Mouse (Mus musculus) forebrain, postnatal 0 days (tissue): Measurements from ENCODE around the gene Olfr974. TPM values are rescaled to one million over a fixed set of nuclear protein-coding genes. Genes with fewer than 3 reads are reported as not detected.

ENCODE experiments used
- ATAC-seq: fragments of 200-750 bp; cut with Nextera tagmentation; 2 replicates; pipeline ENCODE4 v1.8.0; 2017; ENCODE audit warnings: mild to moderate bottlenecking, moderate library complexity
- DNase-seq: peaks from one replicate; pipeline ENCODE4 v3.0.0-alpha.2; 2015
- H3K27ac ChIP-seq: fragments of 300-500 bp; sonication (generic); 2 replicates; pipeline ENCODE4 v1.5.1; 2014; ENCODE audit warnings: low read depth, mild to moderate bottlenecking, antibody characterized with exemption, low read length, moderate library complexity, mixed read lengths
- H3K27me3 ChIP-seq: fragments of 300-500 bp; sonication (generic); 2 replicates; pipeline ENCODE4 v1.6.1; 2014; ENCODE audit warnings: mild to moderate bottlenecking, low read length, mixed read lengths; ENCODE audit not compliant: insufficient read depth
- H3K36me3 ChIP-seq: fragments of 300-500 bp; sonication (generic); 2 replicates; pipeline ENCODE4 v1.6.1; 2014; ENCODE audit warnings: mild to moderate bottlenecking, moderate library complexity; ENCODE audit not compliant: insufficient read depth
- H3K4me1 ChIP-seq: fragments of 300-500 bp; sonication (generic); 2 replicates; pipeline ENCODE4 v1.6.1; 2014; ENCODE audit warnings: antibody characterized with exemption; ENCODE audit not compliant: insufficient read depth
- H3K4me2 ChIP-seq: fragments of 300-500 bp; sonication (generic); 2 replicates; pipeline ENCODE4 v1.6.1; 2014; ENCODE audit warnings: low read depth, mild to moderate bottlenecking, moderate library complexity
- H3K4me3 ChIP-seq: fragments of 300-500 bp; sonication (generic); 2 replicates; pipeline ENCODE4 v1.5.1; 2014; ENCODE audit warnings: low read depth, low read length, mixed read lengths
- H3K9ac ChIP-seq: fragments of 300-500 bp; sonication (generic); 2 replicates; pipeline ENCODE4 v1.6.1; 2014; ENCODE audit warnings: mild to moderate bottlenecking
- H3K9me3 ChIP-seq: fragments of 300-500 bp; sonication (generic); 2 replicates; pipeline ENCODE4 v1.6.1; 2016; ENCODE audit warnings: low read length
- CTCF ChIP-seq: sonication (generic); IDR thresholded peaks from 2 replicates; pipeline ENCODE4 v1.5.1; 2016; ENCODE audit warnings: antibody characterized with exemption, control low read depth, low read depth
- WGBS: fragments of 180-500 bp; shearing (Covaris S2); extraction: QIAGEN DNeasy Blood & Tissue Kit; methylation state at CpG from one replicate; pipeline ENCODE4 v1.1.7; 2014; 5-methylcytosine and 5-hydroxymethylcytosine counted together
- polyA plus RNA-seq: library from polyadenylated mRNA; unstranded; fragments of >200 nt; fragmentation: Nextera tagmentation; extraction: Ambion mirVana; gene quantifications from 2 replicates; pipeline ENCODE4 v1.2.1, GENCODE M21; 2015
- total RNA-seq: library from RNA; depleted of rRNA; stranded (reverse); fragments of >200 nt; gene quantifications from 2 replicates; pipeline ENCODE4 v1.2.3, GENCODE M21; 2014; rRNA removed

Gene Olfr974
- total and polyA plus RNA-seq, 2 experiments from 2014 or later: not detected

DNA sequence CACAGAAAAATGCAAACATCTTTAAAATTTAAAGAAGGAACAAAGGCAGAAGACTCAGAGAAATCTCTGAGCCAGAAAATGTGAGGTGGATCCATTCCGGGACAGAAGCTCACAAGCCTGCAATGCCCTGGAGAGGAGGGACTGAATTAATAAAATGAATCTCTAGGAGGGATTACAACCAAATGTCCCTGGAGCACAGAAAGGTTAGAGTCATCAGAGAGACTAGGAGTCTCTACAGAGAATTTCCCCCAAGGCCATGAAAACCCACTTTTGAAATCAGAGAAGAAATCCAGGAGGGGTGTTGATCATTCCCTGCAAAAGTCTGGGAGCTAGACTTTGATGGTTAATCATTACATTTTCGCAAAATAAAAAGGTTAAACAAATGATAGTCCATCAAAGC is 54.5 kb downstream of the Olfr974 start, which contains the start of gene Olfr978:
Gene Olfr978, plus strand, starts transcription at position 301 of the 400 bp plus-strand sequence.
- no peak for ATAC-seq
- Histone ChIP-seq H3K9ac (no peak within 1 kb of the TSS), H3K4me3 (no peak within 1 kb of the TSS), H3K27me3 (no peaks in the 10 kb centered on the region), H3K4me1 (no peaks in the 10 kb centered on the region), H3K4me2 (no peak within 1 kb of the TSS), H3K9me3 (no peaks in the 10 kb centered on the region), H3K27ac (no peak within 1 kb of the TSS), H3K36me3 (no peaks in the 10 kb centered on the region)
- 90% methylated on average over 2 of the region's 2 CpGs for WGBS
- TF ChIP-seq CTCF: no peak
- DNase-seq: no peak

Other genes with a start within 250 kb of the Olfr974 start
- gene Olfr149, start 230.4 kb upstream of the Olfr974 start, total RNA-seq: not detected in 2 replicates
- gene Olfr149, start 230.4 kb upstream of the Olfr974 start, polyA plus RNA-seq: not detected in 2 replicates
- not detected in 2 replicates for gene Olfr965, start 226.1 kb upstream of the Olfr974 start, total RNA-seq
- not detected in 2 replicates for gene Olfr965, start 226.1 kb upstream of the Olfr974 start, polyA plus RNA-seq
- not detected in 2 replicates for gene Olfr150, start 206.5 kb upstream of the Olfr974 start, total RNA-seq
- gene Olfr150, start 206.5 kb upstream of the Olfr974 start, polyA plus RNA-seq: not detected in 2 replicates
- gene Olfr967, start 191.3 kb upstream of the Olfr974 start, total RNA-seq: not detected in 2 replicates
- gene Olfr967, start 191.3 kb upstream of the Olfr974 start, polyA plus RNA-seq: not detected in 2 replicates
- gene Olfr968, start 154.2 kb upstream of the Olfr974 start, total RNA-seq: not detected in 2 replicates
- not detected in 2 replicates for gene Olfr968, start 154.2 kb upstream of the Olfr974 start, polyA plus RNA-seq
- gene Olfr969, start 146.6 kb upstream of the Olfr974 start, total RNA-seq: not detected in 2 replicates
- gene Olfr969, start 146.6 kb upstream of the Olfr974 start, polyA plus RNA-seq: not detected in 2 replicates
- gene Olfr970, start 128.6 kb upstream of the Olfr974 start, total RNA-seq: not detected in 2 replicates
- not detected in 2 replicates for gene Olfr970, start 128.6 kb upstream of the Olfr974 start, polyA plus RNA-seq
- gene Olfr971, start 100.6 kb upstream of the Olfr974 start, total RNA-seq: not detected in 2 replicates
- not detected in 2 replicates for gene Olfr971, start 100.6 kb upstream of the Olfr974 start, polyA plus RNA-seq
- gene Olfr972, start 71.1 kb upstream of the Olfr974 start, total RNA-seq: not detected in 2 replicates
- gene Olfr972, start 71.1 kb upstream of the Olfr974 start, polyA plus RNA-seq: not detected in 2 replicates
- gene Olfr229, start 30.2 kb upstream of the Olfr974 start, total RNA-seq: not detected in 2 replicates
- gene Olfr229, start 30.2 kb upstream of the Olfr974 start, polyA plus RNA-seq: not detected in 2 replicates
- gene Olfr975, start 14.5 kb downstream of the Olfr974 start, total RNA-seq: 0.15 TPM in 1 of 2 replicates, not detected in the other
- not detected in 2 replicates for gene Olfr975, start 14.5 kb downstream of the Olfr974 start, polyA plus RNA-seq
- not detected in 2 replicates for gene Olfr976, start 23.6 kb downstream of the Olfr974 start, total RNA-seq
- gene Olfr976, start 23.6 kb downstream of the Olfr974 start, polyA plus RNA-seq: not detected in 2 replicates
- gene Olfr978, start 54.6 kb downstream of the Olfr974 start, total RNA-seq: not detected in 2 replicates
- gene Olfr978, start 54.6 kb downstream of the Olfr974 start, polyA plus RNA-seq: not detected in 2 replicates
- not detected in 2 replicates for gene Olfr979, start 66.0 kb downstream of the Olfr974 start, total RNA-seq
- not detected in 2 replicates for gene Olfr979, start 66.0 kb downstream of the Olfr974 start, polyA plus RNA-seq
- not detected in 2 replicates for gene Olfr980, start 72.1 kb downstream of the Olfr974 start, total RNA-seq
- gene Olfr980, start 72.1 kb downstream of the Olfr974 start, polyA plus RNA-seq: not detected in 2 replicates
- not detected in 2 replicates for gene Olfr981, start 84.0 kb downstream of the Olfr974 start, total RNA-seq
- gene Olfr981, start 84.0 kb downstream of the Olfr974 start, polyA plus RNA-seq: not detected in 2 replicates
- not detected in 2 replicates for gene Olfr982, start 136.3 kb downstream of the Olfr974 start, total RNA-seq
- gene Olfr982, start 136.3 kb downstream of the Olfr974 start, polyA plus RNA-seq: not detected in 2 replicates
- not detected in 2 replicates for gene Olfr983, start 156.1 kb downstream of the Olfr974 start, total RNA-seq
- not detected in 2 replicates for gene Olfr983, start 156.1 kb downstream of the Olfr974 start, polyA plus RNA-seq
- not detected in 2 replicates for gene Olfr984, start 176.7 kb downstream of the Olfr974 start, total RNA-seq
- not detected in 2 replicates for gene Olfr984, start 176.7 kb downstream of the Olfr974 start, polyA plus RNA-seq
- gene Olfr985, start 192.7 kb downstream of the Olfr974 start, total RNA-seq: not detected in 2 replicates
- not detected in 2 replicates for gene Olfr985, start 192.7 kb downstream of the Olfr974 start, polyA plus RNA-seq
- gene Tmem225, start 210.6 kb downstream of the Olfr974 start, total RNA-seq: not detected in 2 replicates
- gene Tmem225, start 210.6 kb downstream of the Olfr974 start, polyA plus RNA-seq: not detected in 2 replicates
- not detected in 2 replicates for gene Olfr986, start 243.4 kb downstream of the Olfr974 start, total RNA-seq
- not detected in 2 replicates for gene Olfr986, start 243.4 kb downstream of the Olfr974 start, polyA plus RNA-seq